8 mouse cellular contexts compared by ENCODE assay signal in the genomic region with DNA sequence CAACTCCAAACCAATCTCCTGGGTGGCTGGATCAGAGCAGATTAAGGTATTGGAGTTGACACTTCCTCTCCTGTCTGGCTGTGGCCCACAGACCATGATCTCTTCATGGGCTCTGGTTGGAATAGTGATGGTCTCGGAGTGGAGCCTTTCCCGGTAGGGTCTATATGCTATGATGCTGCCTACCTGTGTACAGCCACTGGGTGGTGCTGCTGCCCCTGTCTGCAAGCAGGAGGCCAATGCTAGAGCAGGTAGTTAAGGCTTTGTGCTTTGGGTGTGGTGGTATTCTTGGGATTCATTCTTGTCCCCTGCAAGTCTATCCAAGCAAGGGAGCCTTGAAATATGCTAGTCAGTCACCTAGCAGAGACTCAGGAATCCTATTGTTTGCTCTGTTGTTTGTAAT. TPM values are rescaled to one million over a fixed set of nuclear protein-coding genes. Genes with fewer than 3 reads are reported as not detected.
DNase-seq lines count a peak whose midpoint lies in the region; ATAC-seq and TF ChIP-seq lines count a peak whose summit lies in the region.
"Had no signal": no experiment of that assay in that cellular context is flagged by ENCODE, and none has a peak within 500 bp of the region (broad histone marks: within the 10 kb centered on the region; RNA-seq: fewer than 3 reads in every experiment).

No protein-coding gene starts in this region.

- H3K4me1 ChIP-seq in bone marrow, adult 2 months (ENCODE audit: control insufficient read depth, insufficient read depth, low read length) = no peaks in the 10 kb centered on the region; the same call in none of the 2 replicates
- H3K4me1 ChIP-seq in lung, embryonic 14.5 days (ENCODE audit: insufficient read depth) = no peaks in the 10 kb centered on the region

- H3K9ac ChIP-seq in lung, embryonic 14.5 days = no peak overlapping the region

- H3K9me3 ChIP-seq in lung, embryonic 14.5 days (ENCODE audit: low read depth, low read length) = no peaks in the 10 kb centered on the region

- 7% methylated on average over 2 of the region's 2 CpGs for WGBS in bone marrow, adult 2 months
- 37% methylated on average over 2 of the region's 2 CpGs for WGBS in lung, embryonic 14.5 days

- H3K4me2 ChIP-seq in lung, embryonic 14.5 days = no peak overlapping the region

- ATAC-seq in lung, embryonic 14.5 days (ENCODE audit: insufficient read depth) = no peak

- no peak overlapping the region for H3K27ac ChIP-seq in bone marrow, adult 2 months (ENCODE audit: control insufficient read depth, insufficient read depth, low read depth, low read length, poor library complexity)
- no peak overlapping the region for H3K27ac ChIP-seq in lung, embryonic 14.5 days (ENCODE audit: low read depth)

- no peaks in the 10 kb centered on the region for H3K27me3 ChIP-seq in lung, embryonic 14.5 days (ENCODE audit: insufficient read depth, low read length)

- no peaks in the 10 kb centered on the region for H3K36me3 ChIP-seq in lung, embryonic 14.5 days (ENCODE audit: insufficient read depth)

- no peak for TF ChIP-seq POLR2A in bone marrow, adult 2 months (IDR thresholded peaks at IDR 0.05; ENCODE audit: borderline replicate concordance, control insufficient read depth, low read depth, low read length)

- TF ChIP-seq CTCF in bone marrow, adult 2 months (IDR thresholded peaks at IDR 0.05; ENCODE audit: control insufficient read depth, insufficient read depth, low read length) = peak; percentile 99
- TF ChIP-seq CTCF in lung, embryonic 14.5 days (IDR thresholded peaks at IDR 0.05; ENCODE audit: low read depth) = peak; percentile 81

- DNase-seq in urinary bladder, adult 18-20 months (ENCODE audit: low spot score in 2 of 2) = peak; percentile 17 to 44
- DNase-seq in urinary bladder, postnatal 4 days (ENCODE audit: low spot score in 2 of 2) = no peak
- DNase-seq in frontal cortex, adult 2 months (ENCODE audit: extremely low spot score in 1 of 2, low spot score in 1 of 2) = peak; percentile 13 to 78
- peak; percentile 78 to 82 for DNase-seq in kidney, postnatal 25 days
- DNase-seq in lung, embryonic 14.5 days = peak; percentile 63
- DNase-seq in spleen, adult 12 weeks (ENCODE audit: low spot score) = peak; percentile 37

- H3K4me3 ChIP-seq in bone marrow, adult 2 months (replicated peaks; ENCODE audit: control insufficient read depth, low read depth, low read length) = peak overlapping the region; percentile 39
- no peak overlapping the region for H3K4me3 ChIP-seq in lung, embryonic 14.5 days (ENCODE audit: low read depth, low read length)

RNA-seq across cellular contexts. Expression of gene Lamb3, which starts 0.7 kb away (rescaled TPM):
- polyA plus RNA-seq in bone marrow, adult 2 months (2011; ENCODE audit: insufficient read depth, insufficient read length, low replicate concordance, missing spikeins) = 0.82 and 1.0 TPM in 2 replicates
- 0.99 and 1.0 TPM in 2 replicates for polyA plus RNA-seq in frontal cortex, adult 2 months (2012; rRNA removed)
- 24.4 and 24.7 TPM in 2 replicates for polyA plus RNA-seq in lung, embryonic 14.5 days (2014; fragmentation: Nextera tagmentation; extraction: Ambion mirVana)

RNA-seq across cellular contexts. Expression of gene Traf3ip3, which starts 6.7 kb away (rescaled TPM):
- 43.9 and 119 TPM in 2 replicates for polyA plus RNA-seq in bone marrow, adult 2 months (2011; ENCODE audit: insufficient read depth, insufficient read length, low replicate concordance, missing spikeins)
- polyA plus RNA-seq in frontal cortex, adult 2 months (2012; rRNA removed) = 1.00 and 1.6 TPM in 2 replicates
- polyA plus RNA-seq in lung, embryonic 14.5 days (2014; fragmentation: Nextera tagmentation; extraction: Ambion mirVana) = 1.9 and 4.1 TPM in 2 replicates

RNA-seq across cellular contexts. Expression of gene A130010J15Rik, which starts 40.3 kb away (rescaled TPM):
- polyA plus RNA-seq in bone marrow, adult 2 months (2011; ENCODE audit: insufficient read depth, insufficient read length, low replicate concordance, missing spikeins) = 1.8 and 2.8 TPM in 2 replicates
- 3.6 and 4.8 TPM in 2 replicates for polyA plus RNA-seq in frontal cortex, adult 2 months (2012; rRNA removed)
- polyA plus RNA-seq in lung, embryonic 14.5 days (2014; fragmentation: Nextera tagmentation; extraction: Ambion mirVana) = 14.1 and 16.0 TPM in 2 replicates

RNA-seq across cellular contexts. Expression of gene Irf6, which starts 55.3 kb away (rescaled TPM):
- not detected in 2 replicates for polyA plus RNA-seq in bone marrow, adult 2 months (2011; ENCODE audit: insufficient read depth, insufficient read length, low replicate concordance, missing spikeins)
- polyA plus RNA-seq in frontal cortex, adult 2 months (2012; rRNA removed) = 0.84 and 1.9 TPM in 2 replicates
- polyA plus RNA-seq in lung, embryonic 14.5 days (2014; fragmentation: Nextera tagmentation; extraction: Ambion mirVana) = 12.0 and 12.3 TPM in 2 replicates

RNA-seq across cellular contexts. Expression of gene Hsd11b1, which starts 55.7 kb away (rescaled TPM):
- polyA plus RNA-seq in bone marrow, adult 2 months (2011; ENCODE audit: insufficient read depth, insufficient read length, low replicate concordance, missing spikeins) = 8.3 and 20.6 TPM in 2 replicates
- polyA plus RNA-seq in frontal cortex, adult 2 months (2012; rRNA removed) = 18.0 and 21.0 TPM in 2 replicates
- polyA plus RNA-seq in lung, embryonic 14.5 days (2014; fragmentation: Nextera tagmentation; extraction: Ambion mirVana) = 1.6 and 2.1 TPM in 2 replicates
- polyA plus RNA-seq: neural tube, embryonic 14.5 days had no signal

Comparison
In these comparisons a context has a peak if more than half of its experiments do, and no peak if none do; other contexts are left out.
1. DNase-seq: peak in urinary bladder, adult 18-20 months (2 of 2), frontal cortex, adult 2 months (2 of 2), kidney, postnatal 25 days (2 of 2), lung, embryonic 14.5 days (single experiment) and spleen, adult 12 weeks (single experiment); none in urinary bladder, postnatal 4 days (0 of 2).
2. RNA of gene Lamb3, which starts 0.7 kb away (polyA plus RNA-seq): 24.4 to 24.7 TPM in lung, embryonic 14.5 days; 0.99 to 1.0 TPM in frontal cortex, adult 2 months and 0.82 to 1.0 TPM in bone marrow, adult 2 months; every median in the first group is over 10 times any median in the second.